Mouse (Mus musculus) kidney, postnatal 0 days (tissue): ENCODE data around the gene Chst3. TPM values are rescaled to one million over a fixed set of nuclear protein-coding genes. Genes with fewer than 3 reads are reported as not detected.
"Not testable (repeated sequence)": the region's sequence is repeated elsewhere in the genome, so short reads cannot be mapped to it uniquely, and the experiment has no call there.

ENCODE experiments used
- ATAC-seq: fragments of 200-750 bp; cut with Nextera tagmentation; replicated peaks from 2 replicates; pipeline ENCODE4 v1.8.0; 2017; ENCODE audit warnings: low read depth, moderate number of reproducible peaks, moderate TSS enrichment, moderate library complexity; ENCODE audit not compliant: low FRiP score
- DNase-seq: peaks from one replicate; pipeline ENCODE4 v3.0.0-alpha.2; 2016; ENCODE audit warnings: low spot score
- H3K27ac ChIP-seq: fragments of 300-500 bp; sonication (generic); 2 replicates; pipeline ENCODE4 v1.5.1; 2014; ENCODE audit warnings: mild to moderate bottlenecking
- H3K27me3 ChIP-seq: fragments of 300-500 bp; sonication (generic); 2 replicates; pipeline ENCODE4 v1.6.1; 2014; ENCODE audit warnings: low read length, mixed read lengths; ENCODE audit not compliant: insufficient read depth
- H3K36me3 ChIP-seq: fragments of 300-500 bp; sonication (generic); 2 replicates; pipeline ENCODE4 v1.6.1; 2014; ENCODE audit warnings: low read length, mixed read lengths; ENCODE audit not compliant: insufficient read depth
- H3K4me1 ChIP-seq: fragments of 300-500 bp; sonication (generic); replicated peaks from 2 replicates; pipeline ENCODE4 v1.6.1; 2014; ENCODE audit warnings: antibody characterized with exemption, low read length, mixed read lengths; ENCODE audit not compliant: insufficient read depth
- H3K4me2 ChIP-seq: fragments of 300-500 bp; sonication (generic); 2 replicates; pipeline ENCODE4 v1.6.1; 2014; ENCODE audit warnings: mild to moderate bottlenecking, low read length, moderate library complexity, mixed read lengths
- H3K4me3 ChIP-seq: fragments of 300-500 bp; sonication (generic); replicated peaks from 2 replicates; pipeline ENCODE4 v1.5.1; 2014; ENCODE audit warnings: low read depth, low read length
- H3K9ac ChIP-seq: fragments of 300-500 bp; sonication (generic); 2 replicates; pipeline ENCODE4 v1.6.1; 2014; ENCODE audit warnings: low read depth, low read length
- H3K9me3 ChIP-seq: fragments of 300-500 bp; sonication (generic); replicated peaks from 2 replicates; pipeline ENCODE4 v1.6.1; 2016; ENCODE audit warnings: low read length, inconsistent platforms, mixed read lengths
- CTCF ChIP-seq: IDR thresholded peaks from 2 replicates; pipeline ENCODE4 v1.5.1; 2016; ENCODE audit warnings: antibody characterized with exemption, low read depth, mild to moderate bottlenecking, moderate library complexity
- WGBS: fragments of 180-500 bp; shearing (Covaris S2); extraction: QIAGEN DNeasy Blood & Tissue Kit; methylation state at CpG from one replicate; pipeline ENCODE4 v1.1.7; 2014; 5-methylcytosine and 5-hydroxymethylcytosine counted together
- polyA plus RNA-seq: library from polyadenylated mRNA; unstranded; fragments of >200 nt; fragmentation: Nextera tagmentation; extraction: Ambion mirVana; gene quantifications from 2 replicates; pipeline ENCODE4 v1.2.1, GENCODE M21; 2015

Gene Chst3
- polyA plus RNA-seq, 1 experiment from 2014 or later = 0.87 TPM

DNA sequence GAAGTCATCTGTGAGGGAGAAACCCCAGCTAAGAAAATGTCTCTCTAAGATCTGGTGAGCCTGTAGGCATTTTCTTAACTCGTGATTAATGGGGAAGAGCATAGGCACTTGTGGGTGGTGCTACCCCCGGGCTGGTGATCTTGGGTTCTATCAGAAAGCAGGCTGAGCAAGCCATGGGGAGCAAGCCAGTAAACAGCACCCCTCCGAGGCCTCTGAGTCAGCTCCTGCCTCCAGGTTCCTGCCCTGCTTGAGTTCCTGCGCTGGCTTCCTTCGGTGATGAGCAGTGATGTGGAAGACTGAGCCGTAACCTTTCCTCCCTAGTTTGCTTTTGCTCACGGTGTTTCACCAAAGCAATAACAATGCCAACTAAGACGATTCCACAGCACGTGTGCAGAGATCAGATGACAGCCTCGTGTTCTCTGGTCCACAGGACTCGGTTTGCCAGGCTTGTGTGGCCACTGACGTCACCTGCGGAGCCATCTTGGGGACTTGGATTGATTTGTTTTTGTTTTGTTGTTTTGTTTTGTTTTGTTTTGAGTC is 31.4 kb upstream of the Chst3 start:
- Histone ChIP-seq H3K36me3 (no peaks in the 10 kb centered on the region), H3K9ac (no peak overlapping the region), H3K27me3 (no peaks in the 10 kb centered on the region), H3K9me3 (peaks cover 4% of the 10 kb centered on the region; the same call in 1 of the 2 replicates), H3K4me1 (no peaks in the 10 kb centered on the region), H3K27ac (no peak overlapping the region), H3K4me2 (no peak overlapping the region), H3K4me3 (no peak overlapping the region)
- DNase-seq (peak; percentile 57), ATAC-seq (no peak)
- WGBS = 50% methylated on average over 13 of the region's 13 CpGs
- no peak for TF ChIP-seq CTCF

DNA sequence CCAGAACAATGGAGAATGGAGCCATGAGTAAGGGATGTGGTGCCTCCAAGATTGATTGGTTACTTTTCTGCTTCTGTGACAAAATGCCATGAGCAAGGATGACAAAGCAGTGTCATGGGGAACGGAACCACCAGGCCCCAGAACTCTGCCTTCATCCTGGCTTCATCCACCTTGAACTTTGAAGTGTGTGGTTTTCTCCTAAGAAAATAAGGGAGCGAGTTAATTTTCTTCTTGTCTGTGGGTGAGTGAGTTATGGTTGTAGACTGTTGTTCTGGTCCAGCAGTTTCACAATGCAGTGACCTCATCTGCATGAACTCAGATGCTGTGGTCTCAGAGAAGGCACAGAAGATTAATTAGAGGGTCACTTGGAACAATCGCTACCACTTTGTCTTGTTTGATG is 29.3 kb upstream of the Chst3 start:
- H3K4me1 ChIP-seq, H3K4me3 ChIP-seq, H3K27me3 ChIP-seq, H3K4me2 ChIP-seq, H3K9ac ChIP-seq, H3K9me3 ChIP-seq, H3K36me3 ChIP-seq, H3K27ac ChIP-seq: not testable (repeated sequence)
- ATAC-seq = peak; percentile 57; the same call in 1 of the 2 replicates
- WGBS = 20% methylated on average over 3 of the region's 3 CpGs
- DNase-seq = peak; percentile 49

DNA sequence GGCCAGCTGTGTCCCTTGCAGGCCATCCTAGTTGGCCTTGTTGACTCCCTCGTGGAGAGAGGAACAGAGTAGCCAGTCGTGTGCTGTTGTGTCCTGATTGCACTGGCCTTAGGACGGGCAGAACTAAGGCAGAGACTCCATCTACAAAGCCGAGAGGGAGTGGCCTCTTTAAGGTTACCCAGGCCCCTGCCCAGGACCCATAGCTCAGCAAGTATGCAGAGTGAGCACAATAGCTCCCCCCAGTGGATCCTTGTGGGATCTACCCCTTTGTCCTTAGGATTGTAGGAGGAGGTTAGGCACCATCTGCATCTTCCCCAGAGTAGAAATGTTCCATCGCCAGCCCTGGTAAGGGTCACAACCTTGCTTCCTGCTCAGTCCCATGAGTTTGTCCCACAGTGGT is 27.5 kb upstream of the Chst3 start:
- DNase-seq (peak; percentile 58), ATAC-seq (no peak; the same call in 1 of the 2 replicates)
- Histone ChIP-seq H3K9ac (no peak overlapping the region), H3K27ac (no peak overlapping the region), H3K27me3 (no peaks in the 10 kb centered on the region), H3K4me3 (no peak overlapping the region), H3K4me2 (no peak overlapping the region), H3K4me1 (no peaks in the 10 kb centered on the region), H3K9me3 (peaks cover 4% of the 10 kb centered on the region; the same call in 1 of the 2 replicates), H3K36me3 (no peaks in the 10 kb centered on the region)
- 49% methylated on average over 5 of the region's 5 CpGs for WGBS
- peak; percentile 70 for TF ChIP-seq CTCF

DNA sequence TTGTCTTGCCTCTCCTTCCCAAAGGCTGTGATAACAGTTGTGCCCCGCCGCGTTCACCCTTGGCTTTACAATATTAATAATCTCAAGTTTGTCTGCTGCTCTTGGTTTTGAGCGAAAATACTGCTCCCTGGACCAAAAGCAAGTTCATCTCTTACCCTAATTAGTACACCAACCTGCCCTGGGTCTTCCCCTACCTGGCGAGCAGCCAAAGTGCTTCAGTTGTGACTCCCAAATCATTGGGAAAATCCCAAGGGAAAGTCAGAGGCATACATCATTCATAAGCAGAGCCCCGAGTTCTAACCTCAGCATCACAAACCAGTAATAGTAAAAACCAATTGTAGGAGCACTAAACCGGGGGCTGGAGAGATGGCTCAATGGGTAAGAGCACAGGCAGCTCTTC is 26.6 kb upstream of the Chst3 start:
- ATAC-seq = no peak
- Histone ChIP-seq H3K4me1 (no peaks in the 10 kb centered on the region), H3K27me3 (no peaks in the 10 kb centered on the region), H3K4me2 (no peak overlapping the region), H3K27ac (no peak overlapping the region), H3K4me3 (no peak overlapping the region), H3K36me3 (no peaks in the 10 kb centered on the region), H3K9ac (no peak overlapping the region), H3K9me3 (peaks cover 4% of the 10 kb centered on the region; the same call in 1 of the 2 replicates)
- 80% methylated on average over 7 of the region's 7 CpGs for WGBS
- DNase-seq = no peak
- TF ChIP-seq CTCF = no peak

DNA sequence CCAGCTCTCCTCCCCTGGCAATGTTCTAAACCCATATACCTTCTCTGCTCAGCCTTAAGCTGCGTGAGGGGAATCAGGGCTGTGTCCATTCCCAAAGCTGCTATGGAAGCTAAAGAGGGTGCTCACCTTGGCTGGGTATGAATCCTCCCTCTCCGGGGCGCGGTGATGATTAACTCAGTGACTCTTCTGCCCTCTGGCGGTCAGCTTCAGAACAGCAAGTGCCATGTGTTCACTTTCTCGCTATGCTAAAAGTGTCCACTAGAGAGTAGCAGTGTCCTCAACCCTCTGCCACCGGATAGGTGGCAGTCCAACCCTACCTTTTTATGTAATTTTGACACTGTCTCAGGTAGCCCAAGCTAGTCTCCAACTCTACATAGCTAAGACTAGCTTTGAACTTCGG is 26.0 kb upstream of the Chst3 start:
- Histone ChIP-seq H3K4me1 (no peaks in the 10 kb centered on the region), H3K36me3 (no peaks in the 10 kb centered on the region), H3K27me3 (no peaks in the 10 kb centered on the region), H3K4me2 (no peak overlapping the region), H3K9me3 (no peaks in the 10 kb centered on the region), H3K27ac (no peak overlapping the region), H3K4me3 (no peak overlapping the region), H3K9ac (no peak overlapping the region)
- peak; percentile 100 for TF ChIP-seq CTCF
- ATAC-seq (peak; percentile 61), DNase-seq (peak; percentile 91)
- WGBS = 2% methylated on average over 8 of the region's 8 CpGs

DNA sequence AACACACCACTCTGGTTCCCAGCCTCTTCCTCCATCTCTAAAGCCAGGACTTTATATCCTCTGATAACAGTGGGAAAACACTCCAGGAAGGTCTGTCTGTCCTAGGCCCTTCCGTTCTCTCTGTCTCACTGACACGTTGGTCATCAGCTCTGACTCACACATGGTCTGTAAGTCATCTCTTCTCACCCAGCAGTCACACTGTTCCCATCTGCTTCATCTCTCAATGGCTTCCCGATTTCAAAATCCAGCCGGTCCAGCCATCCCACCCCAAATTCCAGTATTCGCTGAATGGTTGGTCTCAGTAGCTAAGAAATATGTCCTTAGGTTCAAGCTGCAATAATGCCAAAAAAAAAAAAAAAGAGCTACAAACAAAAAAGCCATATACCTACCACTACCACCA is 24.9 kb upstream of the Chst3 start:
- Histone ChIP-seq H3K4me1 (no peaks in the 10 kb centered on the region), H3K36me3 (no peaks in the 10 kb centered on the region), H3K9me3 (no peaks in the 10 kb centered on the region), H3K4me2 (no peak overlapping the region), H3K27ac (no peak overlapping the region), H3K4me3 (no peak overlapping the region), H3K9ac (no peak overlapping the region), H3K27me3 (no peaks in the 10 kb centered on the region)
- ATAC-seq = no peak
- no peak for DNase-seq
- WGBS = 87% methylated on average over 5 of the region's 5 CpGs
- TF ChIP-seq CTCF = no peak

DNA sequence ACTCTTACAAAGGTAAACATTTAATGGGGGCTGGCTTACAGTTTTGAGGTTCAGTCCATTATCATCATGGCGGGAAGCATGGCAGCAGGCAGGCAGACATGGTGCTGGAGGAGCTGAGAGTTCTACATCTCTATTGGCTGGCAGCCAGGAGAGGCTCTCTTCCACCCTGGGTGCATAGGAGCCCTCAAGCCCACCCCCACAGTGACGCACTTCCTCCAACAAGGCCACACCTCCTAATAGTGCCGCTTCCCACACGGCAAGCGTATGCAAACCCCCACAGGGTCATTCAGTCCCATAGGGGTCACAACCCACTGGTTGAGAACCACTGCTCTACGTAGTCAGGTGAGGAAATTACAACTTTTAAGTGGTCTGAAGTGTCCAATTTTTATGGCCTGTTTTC is 21.4 kb upstream of the Chst3 start:
- no peak overlapping the region for H3K27ac ChIP-seq
- H3K36me3 ChIP-seq = no peaks in the 10 kb centered on the region
- ATAC-seq = no peak
- no peak for DNase-seq
- no peaks in the 10 kb centered on the region for H3K9me3 ChIP-seq
- no peak overlapping the region for H3K4me3 ChIP-seq
- 89% methylated on average over 6 of the region's 6 CpGs for WGBS
- no peaks in the 10 kb centered on the region for H3K27me3 ChIP-seq
- no peak overlapping the region for H3K4me2 ChIP-seq
- no peak for TF ChIP-seq CTCF
- H3K4me1 ChIP-seq = no peaks in the 10 kb centered on the region
- no peak overlapping the region for H3K9ac ChIP-seq
